Mouse (Mus musculus): ENCODE results near the gene Pde6g.

Gene Pde6g
- long read RNA-seq, experiment 1, result 0 reads
- long read RNA-seq, experiment 2, partial matches to known transcripts, result 0 of 1 reads
- long read RNA-seq, experiment 2, other reads (novel, unspliced or antisense), result 1 of 1 reads

DNA sequence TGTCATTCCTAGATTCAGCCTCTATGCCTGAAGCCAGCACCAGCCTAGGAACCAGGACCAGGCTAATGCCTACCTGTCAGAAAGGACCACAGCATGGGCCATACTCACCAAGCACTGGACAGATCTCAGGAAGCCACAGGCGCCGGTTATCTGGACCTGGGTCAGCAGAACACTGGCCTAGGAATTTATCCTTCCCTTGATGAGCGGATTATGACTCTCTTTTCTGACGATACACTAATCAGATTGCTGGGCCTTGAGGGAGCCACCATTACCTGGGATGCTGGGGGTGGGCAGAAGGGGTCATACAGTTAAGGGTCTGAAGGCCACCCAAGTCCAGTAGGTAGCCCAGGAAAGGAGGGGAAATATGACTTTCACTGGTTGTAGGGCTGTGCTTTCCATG, at the start of gene Pde6g:
TSS of gene Pde6g (minus strand) at position 195 of the 400 bp plus-strand sequence.
- intact Hi-C loops (cut with DNase I), result no loop called here

DNA sequence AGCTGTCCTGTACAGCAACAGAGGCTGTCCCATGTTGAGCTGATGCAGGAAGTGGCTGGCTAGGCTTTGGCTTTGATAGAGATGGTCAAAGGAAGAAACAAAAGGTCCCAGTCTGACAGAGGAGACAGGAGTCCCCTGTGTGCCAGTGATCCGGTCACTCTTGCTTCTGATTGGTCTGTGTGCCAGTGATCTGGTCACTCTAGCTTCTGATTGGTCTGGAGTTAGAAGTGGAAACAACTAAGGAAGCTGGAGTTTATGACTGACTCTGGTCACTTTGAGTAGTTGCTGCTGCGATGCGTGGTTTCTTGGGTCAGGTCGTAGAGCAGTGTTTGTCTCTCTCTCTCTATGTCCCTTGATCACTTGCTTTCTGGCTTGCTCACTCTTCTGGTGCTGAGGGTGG, 48.4 kb upstream of the Pde6g start:
- intact Hi-C loops (cut with DNase I), result no loop called here

DNA sequence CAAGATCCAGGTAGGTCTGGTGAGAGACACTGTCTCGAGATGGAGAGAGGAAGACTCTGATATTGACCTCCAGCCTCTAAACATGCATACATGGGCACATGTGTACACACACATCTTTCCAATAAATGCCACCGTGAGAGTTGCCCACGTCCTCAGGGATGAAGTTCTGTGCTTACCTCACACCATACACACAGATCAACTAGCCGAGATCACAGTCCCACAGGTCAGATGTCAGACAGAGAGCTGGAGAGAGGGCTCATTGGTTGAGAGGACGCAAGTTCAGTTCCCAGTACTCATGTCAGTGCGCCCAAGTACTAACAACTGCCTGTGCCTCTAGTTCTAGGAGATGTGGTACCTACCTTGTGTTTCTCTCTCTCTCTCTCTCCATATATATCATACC, 47.7 kb upstream of the Pde6g start:
- intact Hi-C loops (cut with DNase I), result no loop called here

DNA sequence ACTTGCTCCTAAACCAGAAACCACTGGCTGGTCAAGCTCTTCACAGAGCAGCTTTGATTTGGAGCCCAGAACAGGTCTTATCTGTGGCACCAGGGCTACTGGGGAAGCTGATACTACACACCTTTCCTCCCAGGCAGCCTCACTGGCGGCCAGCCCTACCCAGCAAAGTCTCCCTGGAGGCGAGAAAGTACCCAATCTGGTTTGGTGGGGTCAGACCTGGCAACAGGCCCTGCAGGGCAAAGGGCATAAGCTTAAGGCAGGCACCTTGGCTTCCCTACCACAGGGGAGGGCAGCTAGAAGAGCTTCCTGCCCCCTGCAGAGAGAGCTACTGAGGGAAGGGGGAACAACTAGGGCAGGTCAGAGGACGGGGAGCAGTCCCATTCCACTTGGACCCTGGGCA, 47.1 kb upstream of the Pde6g start:
- intact Hi-C loops (cut with DNase I), result no loop called here

DNA sequence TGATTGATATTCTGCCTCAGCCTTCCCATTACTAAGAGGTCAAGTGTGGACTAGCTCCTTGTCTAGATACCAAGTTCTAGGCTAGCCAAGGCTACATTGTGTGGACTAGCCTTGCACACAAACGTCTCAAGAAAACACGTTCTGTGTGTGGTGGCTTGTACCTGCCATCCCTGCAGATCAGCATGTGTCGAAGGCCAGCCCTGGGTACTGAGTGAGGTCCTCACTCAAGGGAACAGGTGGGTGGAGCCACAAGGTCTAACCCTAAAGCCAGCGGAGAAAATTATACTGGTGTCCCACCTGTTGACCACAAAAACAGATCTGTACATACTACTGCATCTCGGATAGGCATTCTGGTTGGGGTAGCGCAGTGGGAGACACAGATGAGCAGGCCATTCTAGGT, 46.6 kb upstream of the Pde6g start:
- intact Hi-C loops (cut with DNase I), result loop anchor here (10.0 kb wide), 1 partner anchor 285 kb away; the partner anchor contains the start of genes Gps1 and Rfng

DNA sequence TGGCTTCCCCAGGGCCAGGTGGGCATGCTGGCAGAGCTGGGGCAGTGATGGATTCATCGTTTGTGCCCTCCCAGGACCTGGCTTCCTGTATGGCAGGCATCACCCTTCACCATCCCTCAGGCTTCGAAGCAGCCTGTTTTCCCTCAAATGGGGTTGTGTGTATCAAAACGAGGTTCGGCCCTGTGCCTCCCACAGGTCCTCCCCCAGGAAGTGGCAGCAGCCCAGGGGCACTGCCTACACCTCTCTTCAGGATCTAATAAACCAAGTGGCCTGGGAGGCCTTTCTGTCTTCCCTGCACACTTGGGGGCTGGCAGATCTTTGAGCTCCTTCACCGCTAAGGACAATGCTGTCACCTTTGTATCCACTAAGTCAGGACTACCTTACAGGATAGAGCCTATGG, 45.6 kb upstream of the Pde6g start:
- intact Hi-C loops (cut with DNase I), result loop anchor here (10.0 kb wide), 1 partner anchor 286 kb away; the partner anchor contains the start of genes Gps1 and Rfng

DNA sequence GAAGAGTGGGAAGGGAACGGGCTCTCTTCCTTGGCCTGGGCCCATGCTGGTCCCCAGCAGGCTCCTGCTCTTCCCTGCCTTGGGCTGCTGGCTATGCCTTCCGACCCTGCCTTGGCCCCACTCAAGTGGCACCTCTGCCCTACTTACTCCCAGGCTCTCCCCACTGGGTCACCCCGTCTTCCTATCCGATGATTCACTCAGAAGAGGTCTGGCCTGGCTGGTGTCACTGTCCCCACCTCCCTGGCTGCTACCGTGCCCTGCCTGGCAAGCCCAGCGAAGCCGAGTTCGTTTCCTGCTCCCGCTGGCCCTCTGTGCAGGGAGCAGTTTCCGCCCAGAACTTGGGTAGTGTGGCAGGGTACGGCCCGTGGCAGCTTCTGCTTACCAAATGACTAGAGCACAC, 44.9 kb upstream of the Pde6g start:
- intact Hi-C loops (cut with DNase I), result loop anchor here (10.0 kb wide), 1 partner anchor 287 kb away; the partner anchor contains the start of genes Gps1 and Rfng

DNA sequence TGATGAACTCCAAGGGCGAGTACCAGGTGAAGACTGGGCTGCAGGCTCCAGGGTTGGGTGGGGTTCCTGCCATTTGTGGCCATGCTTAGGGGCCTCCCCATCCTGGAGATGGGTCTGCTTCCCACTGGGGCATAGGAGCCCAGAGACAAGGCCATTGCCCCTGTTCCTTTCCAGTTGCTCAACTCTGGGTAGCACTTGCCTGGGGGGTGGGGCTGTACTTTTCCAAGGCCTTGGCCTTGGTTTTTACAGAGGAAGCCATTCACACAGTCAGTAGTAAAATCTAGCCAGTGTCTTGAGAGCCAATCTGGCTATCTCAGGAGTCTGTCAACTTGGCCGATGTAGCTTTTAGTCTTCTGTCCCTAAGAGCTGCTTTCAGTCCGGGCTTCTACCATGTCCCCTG, 44.1 kb upstream of the Pde6g start:
- intact Hi-C loops (cut with DNase I), result loop anchor here (10.0 kb wide), 1 partner anchor 287 kb away; the partner anchor contains the start of genes Gps1 and Rfng

DNA sequence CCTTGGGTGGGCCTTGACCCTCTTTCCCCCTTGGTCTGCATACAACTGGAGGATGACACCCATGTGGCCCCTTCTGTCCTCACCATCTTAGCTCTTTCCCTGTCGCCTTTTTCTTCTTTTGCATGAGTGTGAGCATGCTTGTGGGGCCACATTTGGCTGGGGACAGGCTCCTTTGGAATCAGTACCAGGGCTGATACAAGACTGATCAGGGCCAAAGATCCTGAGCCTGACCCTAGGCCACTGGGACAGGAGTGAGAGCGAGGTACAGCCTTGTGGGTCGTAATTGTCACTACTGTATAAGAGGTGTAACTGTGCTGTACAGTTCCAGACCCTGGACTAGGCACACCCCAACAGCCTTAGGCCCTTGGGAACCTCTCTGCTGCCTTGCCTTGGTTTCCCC, 40.6 kb upstream of the Pde6g start:
- intact Hi-C loops (cut with DNase I), result loop anchor here (10.0 kb wide), 1 partner anchor 291 kb away; the partner anchor contains the start of genes Gps1 and Rfng

DNA sequence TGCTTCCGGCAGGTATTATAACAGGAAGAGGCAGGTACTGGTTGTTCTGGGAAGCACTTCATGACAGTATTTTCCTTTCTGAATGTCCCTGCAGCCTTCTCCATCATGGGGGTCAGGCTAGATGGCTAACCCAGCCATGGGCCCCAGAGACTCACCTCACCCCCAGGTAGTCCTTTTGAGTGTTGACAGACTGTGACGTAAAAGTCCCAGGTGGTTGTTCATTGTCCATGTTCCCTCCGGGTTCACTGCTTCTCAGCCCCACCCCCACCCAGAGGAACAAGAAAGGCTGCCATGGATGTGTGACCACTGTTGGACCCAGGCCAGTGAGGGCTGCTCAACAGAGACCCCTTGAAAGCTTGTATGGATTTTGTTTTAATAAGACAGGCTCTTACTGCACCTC, 40.1 kb upstream of the Pde6g start:
- intact Hi-C loops (cut with DNase I), result loop anchor here (10.0 kb wide), 1 partner anchor 291 kb away; the partner anchor contains the start of genes Gps1 and Rfng

DNA sequence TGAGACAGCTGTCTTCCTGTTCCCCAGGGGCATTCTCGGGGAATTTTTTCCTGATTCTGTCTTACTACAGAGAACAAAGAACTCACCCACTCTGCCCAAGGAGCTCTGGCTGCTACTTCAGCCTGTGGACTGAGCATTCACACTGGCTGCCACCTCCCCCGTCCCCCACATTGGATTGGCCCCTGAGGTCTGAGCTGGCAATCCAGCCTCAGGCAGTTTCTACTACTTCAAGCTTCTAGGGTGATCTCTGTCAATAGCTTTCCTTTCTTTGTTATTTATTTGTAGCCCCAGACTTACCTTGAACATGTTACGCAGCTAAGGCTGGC, 39.5 kb upstream of the Pde6g start:
- intact Hi-C loops (cut with DNase I), result loop anchor here (10.0 kb wide), 1 partner anchor 292 kb away; the partner anchor contains the start of genes Gps1 and Rfng

DNA sequence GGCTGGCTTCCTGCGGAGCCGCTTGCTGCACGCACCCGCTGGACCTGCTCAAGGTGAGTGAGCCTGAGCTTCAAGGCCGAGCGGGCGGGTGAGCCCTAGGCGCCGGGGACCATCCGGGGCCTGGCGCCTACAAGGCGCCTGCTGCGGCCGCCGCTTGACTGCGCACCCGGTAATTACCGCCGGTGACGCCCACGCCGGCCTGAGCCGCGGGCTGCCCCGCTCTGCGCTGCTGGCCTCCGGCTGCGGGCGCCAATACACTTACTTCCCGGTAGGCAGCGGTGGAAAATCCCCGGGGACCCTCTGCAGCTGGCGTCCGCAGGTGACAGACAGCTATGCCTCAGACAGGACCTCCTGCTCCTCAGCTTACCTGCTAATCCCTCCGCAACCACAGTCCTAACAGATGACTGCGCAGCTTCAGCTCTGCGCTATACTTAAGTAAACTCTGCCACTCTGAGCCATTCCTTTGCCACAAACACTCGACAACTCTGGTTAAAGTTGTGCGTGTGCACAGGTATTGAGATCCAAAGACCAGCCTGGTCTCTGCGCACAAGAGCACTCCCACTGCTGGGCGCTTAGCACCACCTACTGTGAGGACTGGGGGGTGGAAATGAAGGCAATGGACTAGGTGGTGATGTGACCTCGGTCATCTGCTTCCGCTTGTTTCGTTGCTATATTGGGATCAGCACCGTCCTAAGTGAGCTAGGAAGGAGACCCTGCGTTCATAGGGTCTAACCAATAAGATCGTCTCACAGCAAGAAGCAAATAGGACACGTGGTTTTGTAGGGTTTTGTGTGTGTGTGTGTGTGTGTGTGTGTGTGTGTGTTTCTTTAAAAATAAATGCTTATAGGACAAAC, 39.0 kb upstream of the Pde6g start:
- intact Hi-C loops (cut with DNase I), result loop anchor here (10.0 kb wide), 1 partner anchor 293 kb away; the partner anchor contains the start of genes Gps1 and Rfng

DNA sequence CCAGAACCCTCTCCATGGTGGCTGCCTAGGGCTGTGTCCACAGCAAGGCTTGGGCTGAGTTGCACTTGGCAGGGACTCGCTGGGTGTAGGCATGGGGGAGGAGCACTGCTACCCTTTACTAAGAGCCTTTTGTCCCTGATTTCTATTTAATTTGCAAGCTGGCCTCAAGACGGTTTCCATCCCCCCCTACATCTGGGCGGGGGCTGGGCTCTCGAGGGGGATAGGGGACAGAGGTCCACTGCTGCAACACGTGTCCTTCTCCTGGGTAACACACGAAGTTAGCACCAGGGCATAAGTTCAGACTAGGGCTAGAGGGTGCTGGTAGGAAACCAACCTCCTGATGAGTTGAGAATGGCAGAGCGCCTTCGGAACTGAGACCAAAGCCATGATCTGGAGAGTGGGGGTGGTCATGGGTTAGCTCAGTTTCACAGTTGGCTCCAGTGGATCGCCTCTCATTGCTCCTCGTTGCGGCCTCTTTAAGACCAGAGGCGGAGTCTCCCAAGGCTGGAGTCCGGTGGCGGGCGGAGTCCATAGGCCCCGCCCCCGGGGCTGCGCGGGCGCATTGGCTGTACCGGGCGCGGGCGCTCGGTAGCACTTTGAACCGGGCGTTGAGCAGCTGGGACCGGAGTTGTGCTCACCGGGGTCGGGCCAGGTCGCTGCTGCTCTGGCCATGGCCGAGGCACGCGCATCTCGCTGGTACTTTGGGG, 38.2 kb upstream of the Pde6g start, which contains the start of gene Slc25a10:
TSS of gene Slc25a10 (plus strand) at position 524 of the 707 bp plus-strand sequence.
- intact Hi-C loops (cut with DNase I), result loop anchor here (10.0 kb wide), 1 partner anchor 293 kb away; the partner anchor contains the start of genes Gps1 and Rfng

DNA sequence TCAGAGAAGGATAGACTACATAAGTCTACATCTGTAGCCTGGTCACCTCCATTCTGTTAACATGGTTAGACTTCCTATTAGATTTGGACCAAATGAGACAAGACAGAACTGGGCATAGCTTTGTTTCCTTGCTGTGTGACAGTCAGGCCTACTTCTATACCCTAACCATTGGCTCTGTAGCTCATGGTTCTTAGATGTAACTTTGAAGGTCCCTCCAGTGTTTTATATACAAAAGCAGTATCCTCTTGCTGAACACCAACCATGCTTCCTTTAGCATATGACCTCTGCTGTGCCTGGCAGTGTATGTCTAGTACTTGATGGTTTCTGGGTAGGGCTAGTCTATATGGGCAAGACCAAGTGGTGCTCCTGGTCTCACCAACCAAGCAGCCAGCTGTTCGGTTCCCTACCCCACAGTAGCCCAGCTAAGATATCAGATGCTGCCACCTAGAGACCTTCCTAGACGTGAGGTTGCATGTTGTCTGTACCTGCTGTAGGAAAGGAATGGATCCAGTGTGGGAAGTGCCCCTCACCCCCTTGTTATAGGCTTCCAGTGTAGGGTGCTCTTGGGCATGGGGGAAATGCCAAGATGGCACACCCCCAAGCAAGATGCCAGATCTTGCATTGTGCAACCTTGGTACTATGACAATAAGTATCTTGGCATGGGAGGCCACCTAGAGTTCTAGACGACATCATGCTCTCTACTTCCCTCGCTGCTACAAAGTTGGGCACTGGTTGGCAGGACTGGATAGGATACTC, 37.2 kb upstream of the Pde6g start:
- intact Hi-C loops (cut with DNase I), result loop anchor here (10.0 kb wide), 1 partner anchor 294 kb away; the partner anchor contains the start of genes Gps1 and Rfng

DNA sequence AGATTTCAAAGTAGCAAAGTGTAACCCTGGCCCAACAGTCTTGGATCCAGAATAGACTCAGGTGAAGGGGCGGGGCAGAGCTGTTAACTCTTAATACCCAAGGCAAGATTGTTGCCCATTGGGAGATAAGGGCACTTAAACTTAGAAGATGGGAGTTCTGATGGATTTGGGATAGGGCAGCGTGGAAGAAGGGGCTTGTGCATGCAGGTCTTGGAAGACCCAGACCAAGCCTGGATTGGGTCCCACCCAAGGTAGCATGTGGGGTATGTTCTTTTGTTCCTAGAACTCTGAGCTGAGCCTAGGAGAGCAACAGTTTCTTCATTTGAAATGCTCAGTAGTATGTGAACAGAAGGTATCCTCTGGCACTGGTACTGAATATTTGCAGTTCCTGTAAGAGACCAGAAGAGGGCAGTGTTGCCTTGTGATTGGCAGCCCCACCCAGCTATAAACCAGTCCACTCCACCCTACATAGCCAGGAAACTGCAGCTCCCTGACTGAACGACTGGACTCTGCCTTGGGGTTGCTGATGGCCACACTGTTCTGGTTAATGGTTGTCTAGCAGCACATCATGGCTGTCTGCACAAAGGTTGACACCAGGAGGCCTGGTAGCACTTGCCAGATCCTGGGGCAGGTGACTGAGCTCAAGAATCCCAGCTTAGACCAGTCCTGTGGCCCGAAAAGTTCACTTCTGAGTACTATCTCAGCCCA, 35.9 kb upstream of the Pde6g start:
- intact Hi-C loops (cut with DNase I), result loop anchor here (2.0 to 5.0 kb wide), 2 partner anchors 20 to 93 kb away; partner anchors contain the start of gene Arhgdia

DNA sequence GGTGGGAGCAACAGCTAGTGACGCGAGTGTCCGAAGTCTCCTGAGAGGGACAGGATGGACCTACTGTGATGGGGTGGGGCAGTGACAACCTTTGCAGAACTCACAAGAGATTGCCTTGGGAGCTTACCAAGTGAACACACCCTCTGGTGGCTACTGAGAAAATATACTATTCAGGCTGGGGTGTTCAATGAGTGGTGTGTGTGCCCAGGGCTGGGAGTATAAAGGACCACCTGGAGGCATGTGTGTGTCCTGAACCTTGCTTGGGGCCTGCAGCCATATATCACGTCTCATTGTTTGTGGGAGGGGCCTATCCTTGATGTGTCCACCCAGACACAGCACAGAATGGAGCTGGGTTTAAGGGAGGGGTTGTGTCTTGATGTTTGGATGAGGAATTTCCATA, 35.2 kb upstream of the Pde6g start:
- intact Hi-C loops (cut with DNase I), result loop anchor here (2.0 to 5.0 kb wide), 2 partner anchors 20 to 94 kb away; partner anchors contain the start of gene Arhgdia

DNA sequence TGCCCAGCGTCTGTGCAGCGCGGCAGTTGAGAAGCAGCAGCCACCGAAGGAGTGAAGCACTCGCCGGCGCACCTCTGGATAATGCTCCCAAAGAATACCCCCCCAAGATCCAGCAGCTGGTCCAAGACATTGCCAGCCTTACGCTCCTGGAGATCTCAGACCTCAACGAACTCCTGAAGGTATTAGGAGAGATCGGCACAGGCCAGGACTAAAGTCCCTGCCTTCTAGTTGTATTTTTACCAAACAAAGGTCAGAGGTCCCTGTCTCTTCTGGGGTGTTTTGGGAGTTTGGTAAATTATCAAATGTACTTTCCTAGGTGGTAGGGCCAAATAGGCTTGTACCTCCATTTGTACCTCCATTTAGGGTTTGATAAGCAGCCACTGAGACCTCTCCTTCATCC, 32.0 kb upstream of the Pde6g start:
- intact Hi-C loops (cut with DNase I), result loop anchor here (5.0 kb wide), 1 partner anchor 97 kb away; the partner anchor contains the start of gene Arhgdia

DNA sequence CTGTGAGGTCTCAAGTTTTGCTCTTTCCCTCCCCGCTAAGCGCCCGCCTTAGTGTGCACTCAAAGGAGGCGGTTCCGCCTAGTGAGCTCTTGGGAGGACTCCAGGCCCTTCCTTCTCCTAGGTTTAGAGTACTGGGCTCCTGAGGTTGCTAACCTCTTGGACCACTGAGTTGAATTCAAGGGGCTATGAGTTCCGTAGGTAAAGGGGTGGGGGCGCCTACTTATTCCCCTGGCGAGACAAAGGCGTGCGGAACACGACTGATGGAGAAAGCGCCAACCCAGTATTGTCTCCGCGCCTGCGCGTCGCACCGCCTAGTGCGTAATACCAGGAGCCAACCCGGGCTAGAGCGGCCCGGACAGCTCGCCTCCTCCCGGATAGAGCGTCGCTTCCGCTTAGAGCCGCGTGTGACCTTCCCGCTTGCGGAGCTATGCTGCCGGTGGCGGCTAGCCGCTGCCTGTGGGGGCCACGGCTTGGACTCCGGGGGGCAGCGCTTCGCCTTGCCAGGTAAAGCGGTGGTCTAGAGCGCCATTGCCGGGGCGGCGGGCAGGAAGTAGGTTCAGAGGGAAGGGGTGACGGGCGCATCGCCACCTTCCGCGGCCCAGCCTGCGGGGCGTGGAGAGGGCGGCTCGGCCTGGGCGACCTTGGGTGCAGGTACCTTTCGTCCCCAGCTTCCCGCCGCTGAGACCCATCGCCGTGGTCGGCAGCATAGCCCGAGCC, 31.1 kb upstream of the Pde6g start, which contains the start of gene Mrpl12:
TSS of gene Mrpl12 (plus strand) at position 349 of the 717 bp plus-strand sequence.
- intact Hi-C loops (cut with DNase I), result no loop called here

DNA sequence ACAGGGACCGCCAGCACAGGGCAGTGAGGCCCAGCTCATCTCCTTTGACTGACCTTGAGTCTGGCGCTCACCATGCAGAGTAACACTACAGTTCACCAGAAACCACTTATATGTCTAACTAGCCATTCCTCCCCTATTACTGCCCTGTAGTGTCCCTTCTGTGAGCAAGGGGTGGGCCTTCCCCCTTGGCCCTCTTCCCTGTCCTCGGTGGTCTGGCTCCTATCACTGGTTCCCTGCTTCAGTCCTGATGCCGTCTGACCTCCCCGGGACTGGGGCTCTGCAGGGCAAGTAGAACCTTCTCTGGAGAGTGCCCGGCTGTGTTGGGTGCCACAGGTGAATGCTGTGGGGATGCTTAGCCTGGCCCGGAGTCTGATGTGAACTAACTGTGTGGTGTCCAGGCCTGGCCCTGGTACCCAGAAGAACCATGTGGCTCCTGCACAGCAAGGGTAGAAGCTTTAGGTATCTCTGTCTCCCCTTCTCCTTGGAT, 30.2 kb upstream of the Pde6g start:
- intact Hi-C loops (cut with DNase I), result no loop called here

All from adrenal gland (tissue).